Mouse (Mus musculus): ENCODE measurements around the gene Nadk. TPM values are rescaled to one million over a fixed set of nuclear protein-coding genes. Genes with fewer than 3 reads are reported as not detected.

The Nadk gene
- polyA plus RNA-seq, 1 experiment from 2014 or later, result 86.8 TPM

- WGBS, result 100% methylated on average over 2 of the region's 2 CpGs
- ATAC-seq (ENCODE audit: insufficient number of reproducible peaks, insufficient read depth, low FRiP score, low TSS enrichment, low read depth), result no peak
Measured at GRCm38 (mm10) chr4:155573155-155573554, 11.0 kb downstream of the Nadk start.

GRCm38 (mm10) chr4:155573876-155574275, 11.7 kb downstream of the Nadk start:
- ATAC-seq (ENCODE audit: insufficient number of reproducible peaks, insufficient read depth, low FRiP score, low TSS enrichment, low read depth), result no peak
- WGBS, result 93% methylated on average over 9 of the region's 9 CpGs

More at GRCm38 (mm10) chr4:155573155-155573554, 11.0 kb downstream of the Nadk start:
- Histone ChIP-seq H3K9me3 (no peaks in the 10 kb centered on the region), H3K27ac (no peak overlapping the region), H3K4me1 (peaks cover 8% of the 10 kb centered on the region; the same call in 1 of the 2 replicates), H3K4me2 (no peak overlapping the region), H3K27me3 (no peaks in the 10 kb centered on the region), H3K4me3 (no peak overlapping the region), H3K36me3 (peaks cover 23% of the 10 kb centered on the region), H3K9ac (no peak overlapping the region)

GRCm38 (mm10) chr4:155574931-155575330, 12.8 kb downstream of the Nadk start:
- Histone ChIP-seq H3K4me1 (peaks cover 8% of the 10 kb centered on the region; the same call in 1 of the 2 replicates), H3K27ac (no peak overlapping the region), H3K4me2 (no peak overlapping the region), H3K4me3 (no peak overlapping the region), H3K36me3 (peaks cover 37% of the 10 kb centered on the region), H3K27me3 (no peaks in the 10 kb centered on the region), H3K9ac (no peak overlapping the region), H3K9me3 (no peaks in the 10 kb centered on the region)
- no peak for ATAC-seq (ENCODE audit: insufficient number of reproducible peaks, insufficient read depth, low FRiP score, low TSS enrichment, low read depth)
- WGBS, result 88% methylated on average over 11 of the region's 11 CpGs

More at GRCm38 (mm10) chr4:155573876-155574275, 11.7 kb downstream of the Nadk start:
- Histone ChIP-seq H3K27me3 (no peaks in the 10 kb centered on the region), H3K9ac (no peak overlapping the region), H3K9me3 (no peaks in the 10 kb centered on the region), H3K27ac (no peak overlapping the region), H3K4me2 (no peak overlapping the region), H3K4me3 (no peak overlapping the region), H3K36me3 (peaks cover 29% of the 10 kb centered on the region), H3K4me1 (peaks cover 8% of the 10 kb centered on the region; the same call in 1 of the 2 replicates)

- WGBS, result 90% methylated on average over 8 of the region's 8 CpGs
- ATAC-seq (ENCODE audit: insufficient number of reproducible peaks, insufficient read depth, low FRiP score, low TSS enrichment, low read depth), result no peak
- H3K36me3 ChIP-seq, result peaks cover 37% of the 10 kb centered on the region
- no peak overlapping the region for H3K4me2 ChIP-seq
- no peak overlapping the region for H3K9ac ChIP-seq
- no peaks in the 10 kb centered on the region for H3K9me3 ChIP-seq
- H3K4me1 ChIP-seq, result peaks cover 8% of the 10 kb centered on the region; the same call in 1 of the 2 replicates
- H3K27me3 ChIP-seq, result no peaks in the 10 kb centered on the region
- H3K4me3 ChIP-seq, result no peak overlapping the region
- H3K27ac ChIP-seq, result no peak overlapping the region
Measured at GRCm38 (mm10) chr4:155575521-155575920, 13.3 kb downstream of the Nadk start.

GRCm38 (mm10) chr4:155577132-155577531, 15.0 kb downstream of the Nadk start:
- H3K27me3 ChIP-seq, result no peaks in the 10 kb centered on the region
- no peak for ATAC-seq (ENCODE audit: insufficient number of reproducible peaks, insufficient read depth, low FRiP score, low TSS enrichment, low read depth)
- H3K9ac ChIP-seq, result no peak overlapping the region
- no peak overlapping the region for H3K4me3 ChIP-seq
- H3K36me3 ChIP-seq, result peaks cover 42% of the 10 kb centered on the region
- H3K27ac ChIP-seq, result no peak overlapping the region
- H3K4me1 ChIP-seq, result 0 out of 2 replicates have a peak, but pooled peaks cover under 1% of the 10 kb centered on the region
- 93% methylated on average over 9 of the region's 9 CpGs for WGBS
- H3K4me2 ChIP-seq, result no peak overlapping the region
- H3K9me3 ChIP-seq, result no peaks in the 10 kb centered on the region

- Histone ChIP-seq H3K4me2 (no peak overlapping the region), H3K9me3 (no peaks in the 10 kb centered on the region), H3K9ac (no peak overlapping the region), H3K4me3 (no peak overlapping the region), H3K36me3 (peaks cover 48% of the 10 kb centered on the region), H3K4me1 (no peaks in the 10 kb centered on the region), H3K27ac (no peak overlapping the region), H3K27me3 (no peaks in the 10 kb centered on the region)
- ATAC-seq (ENCODE audit: insufficient number of reproducible peaks, insufficient read depth, low FRiP score, low TSS enrichment, low read depth), result no peak
- WGBS, result 87% methylated on average over 5 of the region's 5 CpGs
Measured at GRCm38 (mm10) chr4:155577741-155578140, 15.6 kb downstream of the Nadk start.

- no peak overlapping the region for H3K9ac ChIP-seq
- 85% methylated on average over 7 of the region's 7 CpGs for WGBS
- H3K4me2 ChIP-seq, result no peak overlapping the region
- H3K4me1 ChIP-seq, result no peaks in the 10 kb centered on the region
- ATAC-seq (ENCODE audit: insufficient number of reproducible peaks, insufficient read depth, low FRiP score, low TSS enrichment, low read depth), result no peak
- no peaks in the 10 kb centered on the region for H3K27me3 ChIP-seq
- H3K4me3 ChIP-seq, result no peak overlapping the region
- H3K36me3 ChIP-seq, result peaks cover 54% of the 10 kb centered on the region
- H3K27ac ChIP-seq, result no peak overlapping the region
- H3K9me3 ChIP-seq, result no peaks in the 10 kb centered on the region
Measured at GRCm38 (mm10) chr4:155578336-155579125, 16.4 kb downstream of the Nadk start.

GRCm38 (mm10) chr4:155580420-155580819, 18.2 kb downstream of the Nadk start:
- WGBS, result 38% methylated on average over 1 of the region's 1 CpGs
- no peaks in the 10 kb centered on the region for H3K9me3 ChIP-seq
- no peak overlapping the region for H3K4me2 ChIP-seq
- H3K27me3 ChIP-seq, result no peaks in the 10 kb centered on the region
- no peak overlapping the region for H3K4me3 ChIP-seq
- no peak for ATAC-seq (ENCODE audit: insufficient number of reproducible peaks, insufficient read depth, low FRiP score, low TSS enrichment, low read depth)
- no peaks in the 10 kb centered on the region for H3K4me1 ChIP-seq
- peaks cover 71% of the 10 kb centered on the region for H3K36me3 ChIP-seq
- no peak overlapping the region for H3K27ac ChIP-seq
- H3K9ac ChIP-seq, result no peak overlapping the region

- ATAC-seq (ENCODE audit: insufficient number of reproducible peaks, insufficient read depth, low FRiP score, low TSS enrichment, low read depth), result no peak
Measured at GRCm38 (mm10) chr4:155582279-155582905, 20.2 kb downstream of the Nadk start.

GRCm38 (mm10) chr4:155589356-155589755, 27.2 kb downstream of the Nadk start:
- no peak overlapping the region for H3K27ac ChIP-seq
- H3K9me3 ChIP-seq, result no peaks in the 10 kb centered on the region
- ATAC-seq (ENCODE audit: insufficient number of reproducible peaks, insufficient read depth, low FRiP score, low TSS enrichment, low read depth), result no peak
- peaks cover 66% of the 10 kb centered on the region for H3K36me3 ChIP-seq
- no peaks in the 10 kb centered on the region for H3K4me1 ChIP-seq
- H3K9ac ChIP-seq, result no peak overlapping the region
- no peak overlapping the region for H3K4me2 ChIP-seq
- no peak overlapping the region for H3K4me3 ChIP-seq
- WGBS, result 92% methylated on average over 5 of the region's 5 CpGs
- no peaks in the 10 kb centered on the region for H3K27me3 ChIP-seq

More at GRCm38 (mm10) chr4:155582279-155582905, 20.2 kb downstream of the Nadk start:
- Histone ChIP-seq H3K27ac (no peak overlapping the region), H3K9me3 (no peaks in the 10 kb centered on the region), H3K4me2 (no peak overlapping the region), H3K4me3 (no peak overlapping the region), H3K4me1 (no peaks in the 10 kb centered on the region), H3K9ac (no peak overlapping the region), H3K27me3 (no peaks in the 10 kb centered on the region), H3K36me3 (peaks cover 76% of the 10 kb centered on the region)
- 89% methylated on average over 6 of the region's 6 CpGs for WGBS

GRCm38 (mm10) chr4:155591012-155591719, 29.0 kb downstream of the Nadk start:
- Histone ChIP-seq H3K9me3 (no peaks in the 10 kb centered on the region), H3K4me1 (no peaks in the 10 kb centered on the region), H3K4me2 (no peak overlapping the region), H3K9ac (no peak overlapping the region), H3K4me3 (no peak overlapping the region), H3K36me3 (peaks cover 47% of the 10 kb centered on the region), H3K27ac (no peak overlapping the region), H3K27me3 (no peaks in the 10 kb centered on the region)
- no peak for ATAC-seq (ENCODE audit: insufficient number of reproducible peaks, insufficient read depth, low FRiP score, low TSS enrichment, low read depth)
- WGBS, result 89% methylated on average over 7 of the region's 7 CpGs
